Mouse (Mus musculus): Measurements from ENCODE around the gene P3h2. TPM values are rescaled to one million over a fixed set of nuclear protein-coding genes. Genes with fewer than 3 reads are reported as not detected.

The P3h2 gene
- polyA plus RNA-seq, 1 experiment from 2014 or later = 16.5 TPM

DNA sequence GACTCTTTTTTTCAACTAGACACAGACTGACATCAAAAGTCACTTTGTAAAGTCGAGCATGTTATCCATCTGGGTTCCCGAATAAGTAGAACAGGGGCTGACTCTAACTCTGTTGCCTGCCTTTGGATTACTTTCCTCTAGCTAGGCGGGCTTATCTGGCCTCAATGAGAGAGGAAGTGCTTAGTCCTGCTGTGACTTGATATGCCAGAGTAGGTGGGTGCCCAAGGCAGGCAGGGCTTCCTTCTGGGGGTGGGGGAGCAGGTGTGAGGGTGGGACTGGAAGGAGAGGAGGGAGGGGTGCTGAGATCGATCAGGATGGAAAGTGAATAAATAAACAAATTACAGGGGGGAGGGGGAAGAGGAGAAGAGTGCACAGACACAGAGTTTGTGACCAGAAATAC is 11.7 kb downstream of the P3h2 start:
- Histone ChIP-seq H3K4me2 (no peak overlapping the region), H3K27me3 (replicated peaks) (no peaks in the 10 kb centered on the region), H3K9ac (no peak overlapping the region), H3K4me3 (no peak overlapping the region), H3K9me3 (replicated peaks) (no peaks in the 10 kb centered on the region), H3K27ac (ENCODE audit: poor library complexity, severe bottlenecking) (no peak overlapping the region), H3K36me3 (peaks cover 2% of the 10 kb centered on the region; the same call in 1 of the 2 replicates), H3K4me1 (replicated peaks) (peaks cover 21% of the 10 kb centered on the region)
- no peak for ATAC-seq (ENCODE audit: insufficient number of reproducible peaks, low FRiP score)
- WGBS = 41% methylated on average over 4 of the region's 4 CpGs

GRCm38 (mm10) chr16:26088976-26089375 is 16.6 kb downstream of the P3h2 start:
- Histone ChIP-seq H3K36me3 (no peaks in the 10 kb centered on the region), H3K4me3 (no peak overlapping the region), H3K4me1 (replicated peaks) (peaks cover 17% of the 10 kb centered on the region), H3K27me3 (replicated peaks) (no peaks in the 10 kb centered on the region), H3K4me2 (no peak overlapping the region), H3K9ac (no peak overlapping the region), H3K9me3 (replicated peaks) (no peaks in the 10 kb centered on the region), H3K27ac (ENCODE audit: poor library complexity, severe bottlenecking) (no peak overlapping the region)
- 88% methylated on average over 5 of the region's 5 CpGs for WGBS
- ATAC-seq (ENCODE audit: insufficient number of reproducible peaks, low FRiP score) = no peak

DNA sequence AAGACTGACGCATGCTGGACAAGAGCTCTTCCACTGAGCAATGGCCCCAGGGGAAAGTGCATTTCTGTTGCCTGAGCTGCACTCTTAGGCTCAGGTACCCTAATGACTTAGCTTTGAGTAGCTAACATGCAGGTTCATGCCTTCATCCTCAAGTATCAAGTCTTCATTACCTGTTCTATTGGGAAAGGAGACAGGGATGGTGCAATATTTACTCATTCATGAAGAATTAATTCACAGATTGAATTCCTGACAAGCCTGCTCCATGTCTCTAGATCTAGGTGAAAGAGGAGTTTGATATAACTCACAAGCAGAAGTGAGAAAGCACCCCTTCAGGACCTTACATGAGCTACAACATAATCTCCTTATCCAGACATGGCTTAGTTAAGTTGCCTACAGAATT is 17.3 kb downstream of the P3h2 start:
- Histone ChIP-seq H3K4me3 (no peak overlapping the region), H3K27me3 (replicated peaks) (no peaks in the 10 kb centered on the region), H3K9me3 (replicated peaks) (no peaks in the 10 kb centered on the region), H3K9ac (no peak overlapping the region), H3K4me1 (replicated peaks) (peaks cover 17% of the 10 kb centered on the region), H3K4me2 (no peak overlapping the region), H3K27ac (ENCODE audit: poor library complexity, severe bottlenecking) (no peak overlapping the region), H3K36me3 (no peaks in the 10 kb centered on the region)
- 78% methylated on average over 1 of the region's 1 CpGs for WGBS
- ATAC-seq (ENCODE audit: insufficient number of reproducible peaks, low FRiP score) = no peak

GRCm38 (mm10) chr16:26086955-26087354 is 18.6 kb downstream of the P3h2 start:
- no peaks in the 10 kb centered on the region for H3K9me3 ChIP-seq (replicated peaks)
- 90% methylated on average over 1 of the region's 1 CpGs for WGBS
- H3K9ac ChIP-seq = no peak overlapping the region
- no peak overlapping the region for H3K4me2 ChIP-seq
- no peak overlapping the region for H3K4me3 ChIP-seq
- no peaks in the 10 kb centered on the region for H3K27me3 ChIP-seq (replicated peaks)
- H3K27ac ChIP-seq (ENCODE audit: poor library complexity, severe bottlenecking) = no peak overlapping the region
- no peak for ATAC-seq (ENCODE audit: insufficient number of reproducible peaks, low FRiP score)
- no peaks in the 10 kb centered on the region for H3K36me3 ChIP-seq
- H3K4me1 ChIP-seq (replicated peaks) = peaks cover 27% of the 10 kb centered on the region

DNA sequence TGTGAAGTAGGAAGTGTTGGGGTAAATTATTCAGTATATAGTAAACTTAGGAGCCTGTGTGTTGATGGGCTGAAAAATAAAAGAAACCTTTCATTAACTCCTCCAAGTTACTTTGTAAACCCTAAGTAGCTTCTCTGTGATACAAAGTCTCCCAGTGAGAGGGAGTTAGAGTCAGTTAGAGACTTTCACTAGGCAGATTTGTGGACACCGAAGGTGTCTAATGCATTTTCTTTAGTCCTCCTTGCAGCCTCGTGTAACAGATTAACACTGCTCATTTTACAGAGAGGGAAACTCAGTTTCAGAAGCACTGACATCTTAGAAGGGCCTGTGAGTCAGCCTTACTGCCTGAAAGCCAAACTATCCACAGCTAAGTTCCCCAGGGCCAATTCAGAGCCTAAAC is 20.4 kb downstream of the P3h2 start:
- WGBS = 37% methylated on average over 2 of the region's 2 CpGs
- H3K27ac ChIP-seq (ENCODE audit: poor library complexity, severe bottlenecking) = peak overlapping the region; percentile 82
- ATAC-seq (ENCODE audit: insufficient number of reproducible peaks, low FRiP score) = no peak
- H3K9ac ChIP-seq = 0 out of 2 replicates have a peak overlapping the region, but pooled peaks have one; percentile 30
- H3K4me2 ChIP-seq = no peak overlapping the region
- no peaks in the 10 kb centered on the region for H3K9me3 ChIP-seq (replicated peaks)
- H3K36me3 ChIP-seq = no peaks in the 10 kb centered on the region
- H3K27me3 ChIP-seq (replicated peaks) = no peaks in the 10 kb centered on the region
- H3K4me1 ChIP-seq (replicated peaks) = peaks cover 32% of the 10 kb centered on the region
- no peak overlapping the region for H3K4me3 ChIP-seq

DNA sequence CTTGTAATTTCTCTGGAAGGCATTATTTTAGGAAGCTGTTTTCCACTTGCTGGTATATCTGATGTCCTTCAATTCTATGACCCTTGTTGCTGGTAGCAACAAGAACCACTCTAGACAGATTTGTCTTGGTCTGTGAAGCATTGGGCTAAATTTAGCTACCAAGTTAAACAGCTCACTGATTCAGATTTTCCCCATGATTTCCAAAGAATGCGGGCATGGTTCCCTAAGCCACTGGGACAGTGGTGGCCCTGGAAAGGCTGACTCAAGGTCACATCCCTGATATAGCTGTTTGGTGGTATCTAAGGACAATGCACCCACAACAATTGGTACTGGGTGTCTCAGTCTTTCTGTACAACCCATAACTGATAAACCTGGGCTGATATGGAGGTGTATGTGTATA is 22.8 kb downstream of the P3h2 start:
- H3K4me2 ChIP-seq = no peak overlapping the region
- H3K4me3 ChIP-seq = no peak overlapping the region
- no peaks in the 10 kb centered on the region for H3K36me3 ChIP-seq
- no peaks in the 10 kb centered on the region for H3K9me3 ChIP-seq (replicated peaks)
- WGBS = 18% methylated on average over 1 of the region's 1 CpGs
- H3K4me1 ChIP-seq (replicated peaks) = peaks cover 54% of the 10 kb centered on the region
- peak; percentile 49; the same call in 1 of the 2 replicates for ATAC-seq (ENCODE audit: insufficient number of reproducible peaks, low FRiP score)
- H3K9ac ChIP-seq = no peak overlapping the region
- peak overlapping the region; percentile 89 for H3K27ac ChIP-seq (ENCODE audit: poor library complexity, severe bottlenecking)
- no peaks in the 10 kb centered on the region for H3K27me3 ChIP-seq (replicated peaks)

DNA sequence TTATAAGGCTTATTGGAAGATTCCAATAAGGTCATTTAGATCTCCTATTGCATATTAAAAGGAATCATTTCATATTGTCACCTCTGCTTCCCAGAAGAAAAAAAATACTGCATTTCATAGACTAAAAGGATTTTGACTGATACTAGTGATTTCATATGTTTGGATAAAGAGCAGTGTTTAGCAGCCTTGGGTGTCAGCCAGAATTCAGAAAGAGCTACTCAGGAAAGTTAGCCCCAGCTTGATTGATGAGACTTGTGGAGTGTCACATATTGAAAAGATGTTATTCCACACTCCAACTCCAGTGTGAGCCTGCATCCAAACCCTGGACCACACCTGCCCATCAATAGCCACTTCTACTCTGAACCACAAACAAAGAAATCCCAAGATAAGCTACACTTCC is 23.2 kb downstream of the P3h2 start:
- no peak overlapping the region for H3K4me3 ChIP-seq
- H3K4me2 ChIP-seq = no peak overlapping the region
- H3K27ac ChIP-seq (ENCODE audit: poor library complexity, severe bottlenecking) = peak overlapping the region; percentile 89
- ATAC-seq (ENCODE audit: insufficient number of reproducible peaks, low FRiP score) = no peak
- H3K27me3 ChIP-seq (replicated peaks) = no peaks in the 10 kb centered on the region
- no peak overlapping the region for H3K9ac ChIP-seq
- peaks cover 59% of the 10 kb centered on the region for H3K4me1 ChIP-seq (replicated peaks)
- no peaks in the 10 kb centered on the region for H3K9me3 ChIP-seq (replicated peaks)
- no peaks in the 10 kb centered on the region for H3K36me3 ChIP-seq

GRCm38 (mm10) chr16:26078923-26079351 is 26.6 kb downstream of the P3h2 start:
- ATAC-seq (ENCODE audit: insufficient number of reproducible peaks, low FRiP score) = 0 out of 2 replicates have a peak, but pooled peaks have one; percentile 27
- Histone ChIP-seq H3K4me1 (replicated peaks) (peaks cover 48% of the 10 kb centered on the region), H3K9ac (no peak overlapping the region), H3K36me3 (no peaks in the 10 kb centered on the region), H3K4me3 (no peak overlapping the region), H3K27me3 (replicated peaks) (no peaks in the 10 kb centered on the region), H3K27ac (ENCODE audit: poor library complexity, severe bottlenecking) (peak overlapping the region; percentile 95), H3K9me3 (replicated peaks) (no peaks in the 10 kb centered on the region), H3K4me2 (peak overlapping the region; percentile 9; the same call in 1 of the 2 replicates)
- 3% methylated on average over 7 of the region's 7 CpGs for WGBS

DNA sequence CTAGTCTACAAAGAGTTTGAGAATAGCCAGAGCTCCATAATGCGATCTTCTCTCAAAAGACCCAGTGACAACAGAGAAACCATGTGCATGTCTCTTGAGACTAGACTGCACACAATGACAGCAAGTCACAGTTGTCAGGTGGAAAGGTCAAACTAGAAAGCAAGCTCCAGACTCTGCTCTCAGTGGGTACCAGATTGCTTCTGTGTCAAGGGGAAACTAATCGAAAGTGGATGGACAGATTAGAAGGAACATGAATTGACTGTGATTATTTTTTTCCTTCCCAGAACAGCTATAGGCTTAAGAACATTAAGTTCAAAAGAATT is 27.5 kb downstream of the P3h2 start:
- H3K27me3 ChIP-seq (replicated peaks) = no peaks in the 10 kb centered on the region
- peak overlapping the region; percentile 31; the same call in 1 of the 2 replicates for H3K4me2 ChIP-seq
- H3K27ac ChIP-seq (ENCODE audit: poor library complexity, severe bottlenecking) = peak overlapping the region; percentile 95
- 19% methylated on average over 2 of the region's 2 CpGs for WGBS
- H3K4me1 ChIP-seq (replicated peaks) = peaks cover 44% of the 10 kb centered on the region
- no peaks in the 10 kb centered on the region for H3K9me3 ChIP-seq (replicated peaks)
- no peaks in the 10 kb centered on the region for H3K36me3 ChIP-seq
- ATAC-seq (ENCODE audit: insufficient number of reproducible peaks, low FRiP score) = peak; percentile 41
- no peak overlapping the region for H3K4me3 ChIP-seq
- no peak overlapping the region for H3K9ac ChIP-seq

GRCm38 (mm10) chr16:26077246-26078099 is 28.1 kb downstream of the P3h2 start:
- ATAC-seq (ENCODE audit: insufficient number of reproducible peaks, low FRiP score) = peak; percentile 63
- WGBS = 57% methylated on average over 10 of the region's 10 CpGs
- Histone ChIP-seq H3K27me3 (replicated peaks) (no peaks in the 10 kb centered on the region), H3K9me3 (replicated peaks) (no peaks in the 10 kb centered on the region), H3K36me3 (no peaks in the 10 kb centered on the region), H3K9ac (peak overlapping the region; percentile 32; the same call in 1 of the 2 replicates), H3K4me3 (no peak overlapping the region), H3K27ac (ENCODE audit: poor library complexity, severe bottlenecking) (peak overlapping the region; percentile 95), H3K4me2 (peak overlapping the region; percentile 31), H3K4me1 (replicated peaks) (peaks cover 39% of the 10 kb centered on the region)

GRCm38 (mm10) chr16:26075063-26075462 is 30.5 kb downstream of the P3h2 start:
- Histone ChIP-seq H3K36me3 (no peaks in the 10 kb centered on the region), H3K4me1 (replicated peaks) (peaks cover 30% of the 10 kb centered on the region), H3K4me3 (no peak overlapping the region), H3K27ac (ENCODE audit: poor library complexity, severe bottlenecking) (no peak overlapping the region), H3K4me2 (no peak overlapping the region), H3K9ac (no peak overlapping the region), H3K27me3 (replicated peaks) (no peaks in the 10 kb centered on the region), H3K9me3 (replicated peaks) (no peaks in the 10 kb centered on the region)
- no peak for ATAC-seq (ENCODE audit: insufficient number of reproducible peaks, low FRiP score)

DNA sequence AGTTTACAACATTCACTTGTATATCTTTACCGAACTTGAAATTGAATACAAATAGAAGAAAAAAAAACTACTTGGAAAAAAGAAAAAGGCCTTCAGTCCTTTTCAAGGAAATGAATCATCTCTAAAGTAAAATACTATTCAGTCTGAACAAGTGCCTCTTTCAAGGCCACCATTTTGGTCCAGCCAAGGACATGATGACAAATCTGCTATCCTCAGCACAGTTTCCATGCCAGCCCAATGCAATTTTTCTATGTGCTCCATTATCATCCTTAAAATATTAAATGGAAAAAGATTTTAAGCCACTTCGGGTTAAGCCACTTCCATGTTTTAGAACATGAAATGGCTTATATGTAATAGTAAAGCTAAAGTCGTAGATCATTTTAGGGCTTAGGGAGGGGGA is 35.2 kb downstream of the P3h2 start:
- Histone ChIP-seq H3K9ac (no peak overlapping the region), H3K9me3 (replicated peaks) (no peaks in the 10 kb centered on the region), H3K36me3 (no peaks in the 10 kb centered on the region), H3K4me2 (no peak overlapping the region), H3K4me3 (no peak overlapping the region), H3K27ac (ENCODE audit: poor library complexity, severe bottlenecking) (no peak overlapping the region), H3K27me3 (replicated peaks) (no peaks in the 10 kb centered on the region), H3K4me1 (replicated peaks) (peaks cover 9% of the 10 kb centered on the region)
- 89% methylated on average over 3 of the region's 3 CpGs for WGBS
- ATAC-seq (ENCODE audit: insufficient number of reproducible peaks, low FRiP score) = no peak
